Mouse (Mus musculus): ENCODE results near the gene Haus8. TPM values are rescaled to one million over a fixed set of nuclear protein-coding genes. Genes with fewer than 3 reads are reported as not detected.
"Not testable (repeated sequence)": the region's sequence is repeated elsewhere in the genome, so short reads cannot be mapped to it uniquely, and the experiment has no call there.

The Haus8 gene
- polyA plus RNA-seq, 1 experiment: 3.1 TPM

DNA sequence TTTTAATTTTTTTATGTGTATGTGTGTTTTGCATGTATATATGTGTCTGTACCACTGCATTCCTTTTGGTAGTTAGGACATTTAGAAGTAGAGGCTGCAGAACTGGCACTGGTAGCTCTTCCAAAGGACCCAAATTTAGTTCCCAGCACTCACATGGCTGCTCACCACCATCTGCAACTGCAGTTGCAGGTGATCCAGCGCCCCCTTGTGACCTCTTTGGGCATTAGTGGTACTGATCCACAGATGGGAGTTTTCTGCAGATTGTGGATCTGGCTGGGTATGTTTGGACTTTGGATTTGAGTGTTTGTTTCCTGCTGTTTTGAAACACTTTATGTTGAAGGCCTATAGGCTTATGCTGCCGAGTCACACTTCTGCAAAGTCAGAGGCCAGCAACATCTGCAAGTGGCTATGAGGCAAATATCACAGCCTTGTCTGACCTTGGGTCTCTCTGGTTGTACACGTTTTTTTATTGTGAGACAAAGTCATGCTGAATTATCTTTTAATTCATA lies 15.8 kb upstream of the Haus8 start:
- DNase-seq: no peak
- Histone ChIP-seq H3K27me3 (replicated peaks; ENCODE audit: control insufficient read depth, insufficient read depth, low read length) (no peaks in the 10 kb centered on the region), H3K4me3 (ENCODE audit: insufficient read depth, low read depth, low read length) (no peak overlapping the region), H3K27ac (ENCODE audit: insufficient read depth, low read depth, low read length) (no peak overlapping the region), H3K36me3 (ENCODE audit: control insufficient read depth, insufficient read depth, low read length) (no peaks in the 10 kb centered on the region), H3K4me1 (ENCODE audit: control insufficient read depth, insufficient read depth, low read length) (no peaks in the 10 kb centered on the region)
- 60% methylated on average over 3 of the region's 3 CpGs for WGBS
- TF ChIP-seq POLR2A (IDR thresholded peaks at IDR 0.05; ENCODE audit: low read depth, low read length): no peak
- TF ChIP-seq CTCF (conservative IDR thresholded peaks at IDR 0.05; ENCODE audit: insufficient read depth, insufficient read length, low read depth, low read length): peak; percentile 18; the same call in 1 of the 2 replicates

DNA sequence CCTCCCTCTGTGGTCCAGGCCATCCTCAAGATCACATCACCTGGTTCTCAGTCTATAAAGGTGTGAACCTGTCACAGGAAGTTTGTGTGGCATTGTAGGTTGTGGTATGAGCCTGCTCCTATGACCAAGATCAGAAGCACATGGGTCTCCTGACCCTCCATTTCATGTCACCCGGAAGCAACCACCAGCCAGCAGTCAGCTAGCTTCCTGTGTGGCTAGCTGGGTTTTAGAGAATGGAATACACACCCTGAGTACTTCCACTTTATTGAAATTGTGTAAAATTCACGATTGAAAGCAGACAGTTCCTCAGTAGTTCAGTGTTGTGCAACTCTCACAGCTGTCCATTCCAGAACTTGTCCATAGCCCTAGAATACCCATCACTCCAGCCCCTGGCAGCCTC lies 13.5 kb upstream of the Haus8 start:
- DNase-seq; H3K4me3 ChIP-seq (ENCODE audit: insufficient read depth, low read depth, low read length); H3K27me3 ChIP-seq (replicated peaks; ENCODE audit: control insufficient read depth, insufficient read depth, low read length); H3K4me1 ChIP-seq (ENCODE audit: control insufficient read depth, insufficient read depth, low read length); H3K36me3 ChIP-seq (ENCODE audit: control insufficient read depth, insufficient read depth, low read length); H3K27ac ChIP-seq (ENCODE audit: insufficient read depth, low read depth, low read length): not testable (repeated sequence)
- WGBS: 69% methylated on average over 2 of the region's 2 CpGs

DNA sequence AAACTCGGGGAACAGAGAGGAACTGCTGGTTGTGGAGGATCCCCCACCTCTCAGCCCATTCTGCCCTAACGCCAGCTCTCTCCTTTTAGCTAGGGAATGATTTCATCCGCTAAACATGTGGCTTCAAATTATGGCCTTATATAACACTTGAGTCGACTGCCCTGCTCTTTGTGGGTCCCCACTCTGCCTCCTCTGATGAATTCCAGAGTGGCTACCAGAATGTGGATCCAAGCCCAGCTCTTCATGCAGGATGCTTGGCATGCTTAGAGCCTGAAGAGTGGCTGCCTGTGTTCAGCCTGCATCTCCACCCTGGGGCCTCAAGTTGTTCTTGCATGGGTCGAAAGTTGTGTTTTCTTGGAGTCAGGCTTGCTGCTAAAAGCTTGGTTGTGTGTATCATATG lies 9.9 kb upstream of the Haus8 start:
- no peaks in the 10 kb centered on the region for H3K36me3 ChIP-seq (ENCODE audit: control insufficient read depth, insufficient read depth, low read length)
- H3K27me3 ChIP-seq (replicated peaks; ENCODE audit: control insufficient read depth, insufficient read depth, low read length): no peaks in the 10 kb centered on the region
- TF ChIP-seq POLR2A (IDR thresholded peaks at IDR 0.05; ENCODE audit: low read depth, low read length) (no peak), CTCF (conservative IDR thresholded peaks at IDR 0.05; ENCODE audit: insufficient read depth, insufficient read length, low read depth, low read length) (no peak)
- WGBS: 68% methylated on average over 5 of the region's 5 CpGs
- no peak overlapping the region for H3K4me3 ChIP-seq (ENCODE audit: insufficient read depth, low read depth, low read length)
- DNase-seq: no peak
- H3K27ac ChIP-seq (ENCODE audit: insufficient read depth, low read depth, low read length): no peak overlapping the region
- 0 out of 2 replicates have a peak, but pooled peaks cover 2% of the 10 kb centered on the region for H3K4me1 ChIP-seq (ENCODE audit: control insufficient read depth, insufficient read depth, low read length)

DNA sequence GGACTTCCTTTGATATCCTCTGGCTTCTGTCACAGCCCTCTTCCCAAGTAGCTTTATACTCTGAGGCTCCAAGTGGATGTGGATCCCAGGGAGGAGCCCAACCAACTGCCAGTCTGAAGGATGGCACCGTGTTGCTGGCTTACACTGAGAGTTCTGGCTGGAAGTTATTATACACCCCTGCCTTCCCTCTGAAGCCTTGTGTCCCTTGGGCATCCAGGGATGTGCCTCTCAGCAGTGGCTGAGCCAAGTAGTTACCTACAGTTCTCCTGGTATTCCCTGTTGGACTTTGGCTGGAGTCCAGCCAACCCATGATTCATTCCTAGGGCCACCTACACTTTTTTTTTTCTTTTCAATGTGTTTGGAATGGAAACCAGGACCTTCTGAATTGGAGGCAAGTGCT lies 9.0 kb upstream of the Haus8 start:
- DNase-seq; H3K36me3 ChIP-seq (ENCODE audit: control insufficient read depth, insufficient read depth, low read length); H3K27ac ChIP-seq (ENCODE audit: insufficient read depth, low read depth, low read length); H3K27me3 ChIP-seq (replicated peaks; ENCODE audit: control insufficient read depth, insufficient read depth, low read length); H3K4me3 ChIP-seq (ENCODE audit: insufficient read depth, low read depth, low read length); H3K4me1 ChIP-seq (ENCODE audit: control insufficient read depth, insufficient read depth, low read length): not testable (repeated sequence)
- 56% methylated on average over 1 of the region's 1 CpGs for WGBS

DNA sequence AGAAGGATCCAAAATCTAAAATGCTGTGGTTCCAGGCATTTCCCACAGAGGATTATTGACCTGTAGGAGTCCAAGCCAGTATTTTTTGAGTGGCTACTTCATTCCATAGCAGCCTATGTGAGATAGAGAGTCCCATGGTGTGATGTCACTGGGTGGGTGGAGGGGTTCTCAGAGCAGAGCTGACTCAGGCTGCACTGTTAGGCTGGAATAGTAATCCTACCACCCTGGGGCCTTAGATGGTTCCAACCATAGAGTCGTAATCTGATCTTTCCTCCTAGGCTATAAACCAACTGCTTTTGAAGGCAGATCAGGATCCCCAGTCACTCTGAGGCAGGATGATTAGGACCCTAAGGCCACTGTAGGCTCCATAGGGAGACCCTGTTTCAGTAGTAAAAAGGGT lies 6.7 kb upstream of the Haus8 start:
- WGBS: 93% methylated on average over 1 of the region's 1 CpGs
- DNase-seq; H3K4me1 ChIP-seq (ENCODE audit: control insufficient read depth, insufficient read depth, low read length); H3K4me3 ChIP-seq (ENCODE audit: insufficient read depth, low read depth, low read length); H3K27me3 ChIP-seq (replicated peaks; ENCODE audit: control insufficient read depth, insufficient read depth, low read length); H3K36me3 ChIP-seq (ENCODE audit: control insufficient read depth, insufficient read depth, low read length); H3K27ac ChIP-seq (ENCODE audit: insufficient read depth, low read depth, low read length): not testable (repeated sequence)

DNA sequence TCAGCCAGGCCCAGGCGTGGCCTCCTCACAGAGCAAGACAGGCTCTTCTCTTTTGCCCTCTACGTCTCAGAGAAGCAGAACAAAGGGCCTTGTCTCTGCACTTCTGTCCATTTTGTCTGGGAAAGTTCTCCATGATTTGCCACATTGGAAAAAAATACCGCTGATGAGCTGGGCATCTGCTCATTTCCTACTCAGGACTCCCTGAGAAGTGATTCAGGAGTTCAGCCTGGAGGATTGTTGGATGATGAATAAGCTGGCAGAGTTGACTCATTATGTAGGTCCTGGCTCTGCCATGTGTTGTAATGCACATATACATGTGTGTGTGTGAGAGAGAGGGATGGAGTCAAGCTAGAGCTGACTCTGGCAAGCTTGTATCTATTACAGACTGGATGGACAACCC lies 3.4 kb upstream of the Haus8 start:
- H3K27ac ChIP-seq (ENCODE audit: insufficient read depth, low read depth, low read length): no peak overlapping the region
- DNase-seq: no peak
- H3K36me3 ChIP-seq (ENCODE audit: control insufficient read depth, insufficient read depth, low read length): no peaks in the 10 kb centered on the region
- H3K4me1 ChIP-seq (ENCODE audit: control insufficient read depth, insufficient read depth, low read length): peaks cover 14% of the 10 kb centered on the region; the same call in 1 of the 2 replicates
- 94% methylated on average over 3 of the region's 3 CpGs for WGBS
- H3K4me3 ChIP-seq (ENCODE audit: insufficient read depth, low read depth, low read length): no peak overlapping the region
- H3K27me3 ChIP-seq (replicated peaks; ENCODE audit: control insufficient read depth, insufficient read depth, low read length): no peaks in the 10 kb centered on the region
- TF ChIP-seq POLR2A (IDR thresholded peaks at IDR 0.05; ENCODE audit: low read depth, low read length) (no peak), CTCF (conservative IDR thresholded peaks at IDR 0.05; ENCODE audit: insufficient read depth, insufficient read length, low read depth, low read length) (no peak)

DNA sequence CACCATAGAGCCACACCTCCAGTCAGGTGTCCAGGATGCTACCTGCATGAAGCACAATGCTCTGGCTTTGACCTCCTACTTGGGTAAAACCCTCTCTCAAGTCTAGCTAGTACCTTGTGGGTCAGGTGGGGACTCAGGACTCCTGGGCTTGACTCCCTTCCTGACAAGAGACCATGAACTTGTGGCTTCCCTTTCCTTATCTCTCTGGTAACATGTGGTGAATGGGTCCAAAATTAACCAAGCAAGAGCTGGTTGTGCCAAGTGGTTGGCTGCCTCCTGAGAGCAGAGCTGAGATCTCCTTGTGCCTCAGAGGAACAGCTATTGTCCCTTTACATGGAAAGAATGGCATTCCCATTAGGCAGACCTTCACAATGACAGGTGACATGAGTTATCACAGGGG lies 1.7 kb upstream of the Haus8 start:
- no peaks in the 10 kb centered on the region for H3K27me3 ChIP-seq (replicated peaks; ENCODE audit: control insufficient read depth, insufficient read depth, low read length)
- H3K4me3 ChIP-seq (ENCODE audit: insufficient read depth, low read depth, low read length): no peak overlapping the region
- H3K36me3 ChIP-seq (ENCODE audit: control insufficient read depth, insufficient read depth, low read length): no peaks in the 10 kb centered on the region
- H3K27ac ChIP-seq (ENCODE audit: insufficient read depth, low read depth, low read length): no peak overlapping the region
- no peak for DNase-seq
- H3K4me1 ChIP-seq (ENCODE audit: control insufficient read depth, insufficient read depth, low read length): peaks cover 14% of the 10 kb centered on the region; the same call in 1 of the 2 replicates
- TF ChIP-seq POLR2A (IDR thresholded peaks at IDR 0.05; ENCODE audit: low read depth, low read length): no peak
- TF ChIP-seq CTCF (conservative IDR thresholded peaks at IDR 0.05; ENCODE audit: insufficient read depth, insufficient read length, low read depth, low read length): no peak

DNA sequence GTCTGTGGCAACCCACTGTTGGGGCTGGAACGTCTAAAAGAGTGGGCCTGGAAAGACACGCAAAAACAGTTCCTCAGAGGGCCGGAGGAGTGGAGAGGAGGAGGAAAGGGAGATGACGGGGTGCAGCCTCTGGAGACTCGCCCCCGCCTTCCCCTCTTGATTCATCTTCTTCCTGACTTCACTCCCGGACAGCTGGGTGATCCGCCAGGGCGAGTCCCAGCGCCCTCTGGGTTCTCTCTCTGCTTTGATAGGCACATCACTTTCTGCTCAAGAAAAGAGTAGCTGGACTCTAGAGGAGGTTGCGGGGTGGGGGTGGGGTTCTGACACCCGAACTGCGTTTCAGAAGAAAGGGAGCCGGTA lies 397 bp upstream of the Haus8 start:
- Histone ChIP-seq H3K27me3 (replicated peaks; ENCODE audit: control insufficient read depth, insufficient read depth, low read length) (no peaks in the 10 kb centered on the region), H3K4me1 (ENCODE audit: control insufficient read depth, insufficient read depth, low read length) (peaks cover 14% of the 10 kb centered on the region; the same call in 1 of the 2 replicates), H3K36me3 (ENCODE audit: control insufficient read depth, insufficient read depth, low read length) (no peaks in the 10 kb centered on the region), H3K27ac (ENCODE audit: insufficient read depth, low read depth, low read length) (peak overlapping the region; percentile 5; the same call in 1 of the 2 replicates), H3K4me3 (ENCODE audit: insufficient read depth, low read depth, low read length) (peak overlapping the region; percentile 85)
- DNase-seq: peak; percentile 58
- under 1% methylated on average over 14 of the region's 14 CpGs for WGBS
- TF ChIP-seq CTCF (conservative IDR thresholded peaks at IDR 0.05; ENCODE audit: insufficient read depth, insufficient read length, low read depth, low read length): no peak
- no peak for TF ChIP-seq POLR2A (IDR thresholded peaks at IDR 0.05; ENCODE audit: low read depth, low read length)
